Mouse (Mus musculus) regulatory T cell (primary cell): ENCODE measurements at regions not wholly inside any gene's neighbourhood (a gene's known extent, or its start where the extent isn't known, plus 50 kb on each side); places are given as distances from the start of the nearest gene placed in this dataset.

Experiments
- in situ Hi-C: fragments of 300-600 bp; cut with MboI, MseI; formaldehyde crosslinking; loops from one replicate; pipeline ENCODE4 v1.15.1; 2025; ENCODE audit warnings: high pct_unique_total_duplicates

GRCm38 (mm10) chr19:24622776-24623175 lies 51.0 kb upstream of the Tmem252 start:
- in situ Hi-C loops, result loop anchor here (10.0 kb wide), 1 partner anchor 328 kb away; no protein-coding TSS in a partner anchor

GRCm38 (mm10) chr19:24622309-24622708 lies 51.5 kb upstream of the Tmem252 start:
- in situ Hi-C loops, result loop anchor here (10.0 kb wide), 1 partner anchor 328 kb away; no protein-coding TSS in a partner anchor

- in situ Hi-C loops, result loop anchor here (10.0 kb wide), 1 partner anchor 327 kb away; no protein-coding TSS in a partner anchor
These were observed 52.1 kb upstream of the Tmem252 start for GRCm38 (mm10) chr19:24621610-24622220.

GRCm38 (mm10) chr19:24615762-24616310 lies 58.0 kb upstream of the Tmem252 start:
- in situ Hi-C loops, result no loop called here

- in situ Hi-C loops, result no loop called here
These were observed 52.2 kb upstream of the Pip5k1b start for GRCm38 (mm10) chr19:24607884-24608283.

- in situ Hi-C loops, result no loop called here
These were observed 50.8 kb upstream of the Pip5k1b start for GRCm38 (mm10) chr19:24606390-24606976.
